Mouse (Mus musculus) megakaryocyte, embryonic 14.5 days (primary cell): Measurements from ENCODE around the gene Anapc4. TPM values are rescaled to one million over a fixed set of nuclear protein-coding genes. Genes with fewer than 3 reads are reported as not detected.
A peak's percentile ranks its signal among the peaks of the same experiment; 100 is the strongest.

Experiments used
- H3K27me3 ChIP-seq: replicated peaks from 2 replicates; pipeline ENCODE3; 2012; ENCODE audit warnings: inconsistent platforms
- H3K36me3 ChIP-seq: replicated peaks from 2 replicates; pipeline ENCODE3; 2012; ENCODE audit warnings: low read length, inconsistent platforms, mixed read lengths
- H3K4me1 ChIP-seq: 2 replicates; pipeline ENCODE4 v1.6.1; 2012; ENCODE audit warnings: inconsistent platforms
- H3K4me3 ChIP-seq: replicated peaks from 2 replicates; pipeline ENCODE3; 2012; ENCODE audit warnings: moderate library complexity, mild to moderate bottlenecking, inconsistent platforms
- H3K9me3 ChIP-seq: 2 replicates; pipeline ENCODE4 v1.6.1; 2012; ENCODE audit warnings: inconsistent platforms
- FLI1 ChIP-seq: IDR thresholded peaks from 2 replicates; pipeline ENCODE4 v1.6.1; 2012; ENCODE audit warnings: low read length, inconsistent platforms, mixed read lengths
- GATA1 ChIP-seq: IDR thresholded peaks from 3 replicates; pipeline ENCODE4 v1.6.1; 2012; ENCODE audit warnings: mixed read lengths, low read length, inconsistent platforms, borderline replicate concordance
- polyA plus RNA-seq: library from polyadenylated mRNA; stranded (reverse); fragments of >175 nt; gene quantifications from 2 replicates; pipeline ENCODE4 v1.2.3, GENCODE M21; 2012; ENCODE audit warnings: low replicate concordance; ENCODE audit not compliant: insufficient read depth

The Anapc4 gene
- polyA plus RNA-seq, 1 experiment: 4.8 TPM

GRCm38 (mm10) chr5:52891949-52892835 lies 58.4 kb downstream of the Anapc4 start:
- TF ChIP-seq GATA1 (no peak), FLI1 (no peak)
- no peak overlapping the region for H3K4me3 ChIP-seq
- H3K27me3 ChIP-seq: peaks cover 23% of the 10 kb centered on the region
- peaks cover 15% of the 10 kb centered on the region; the same call in 1 of the 2 replicates for H3K9me3 ChIP-seq
- H3K36me3 ChIP-seq: no peaks in the 10 kb centered on the region
- H3K4me1 ChIP-seq: peaks cover 5% of the 10 kb centered on the region

GRCm38 (mm10) chr5:52893938-52894337 lies 60.1 kb downstream of the Anapc4 start:
- TF ChIP-seq GATA1 (no peak), FLI1 (no peak)
- Histone ChIP-seq H3K36me3 (no peaks in the 10 kb centered on the region), H3K4me3 (no peak overlapping the region), H3K4me1 (peaks cover 5% of the 10 kb centered on the region), H3K27me3 (peaks cover 14% of the 10 kb centered on the region), H3K9me3 (peaks cover 15% of the 10 kb centered on the region; the same call in 1 of the 2 replicates)

GRCm38 (mm10) chr5:52904246-52904645 lies 70.4 kb downstream of the Anapc4 start:
- TF ChIP-seq FLI1 (no peak), GATA1 (no peak)
- H3K27me3 ChIP-seq: no peaks in the 10 kb centered on the region
- peaks cover 10% of the 10 kb centered on the region; the same call in 1 of the 2 replicates for H3K9me3 ChIP-seq
- H3K4me1 ChIP-seq: no peaks in the 10 kb centered on the region
- H3K4me3 ChIP-seq: no peak overlapping the region
- no peaks in the 10 kb centered on the region for H3K36me3 ChIP-seq

- TF ChIP-seq GATA1 (no peak), FLI1 (no peak)
- Histone ChIP-seq H3K27me3 (no peaks in the 10 kb centered on the region), H3K9me3 (peaks cover 10% of the 10 kb centered on the region; the same call in 1 of the 2 replicates), H3K4me3 (no peak overlapping the region), H3K36me3 (no peaks in the 10 kb centered on the region), H3K4me1 (no peaks in the 10 kb centered on the region)
These were observed 70.9 kb downstream of the Anapc4 start for GRCm38 (mm10) chr5:52904671-52905070.

- H3K4me3 ChIP-seq: no peak overlapping the region
- H3K36me3 ChIP-seq: no peaks in the 10 kb centered on the region
- TF ChIP-seq FLI1 (no peak), GATA1 (no peak)
- H3K27me3 ChIP-seq: no peaks in the 10 kb centered on the region
- peaks cover 7% of the 10 kb centered on the region for H3K4me1 ChIP-seq
- peaks cover 10% of the 10 kb centered on the region; the same call in 1 of the 2 replicates for H3K9me3 ChIP-seq
These were observed 74.4 kb downstream of the Anapc4 start for GRCm38 (mm10) chr5:52908246-52908645.

- H3K36me3 ChIP-seq: no peaks in the 10 kb centered on the region
- H3K27me3 ChIP-seq: no peaks in the 10 kb centered on the region
- peak overlapping the region; percentile 82 for H3K4me3 ChIP-seq
- TF ChIP-seq GATA1 (no peak), FLI1 (no peak)
- peaks cover 10% of the 10 kb centered on the region; the same call in 1 of the 2 replicates for H3K9me3 ChIP-seq
- H3K4me1 ChIP-seq: peaks cover 7% of the 10 kb centered on the region
These were observed 76.4 kb downstream of the Anapc4 start for GRCm38 (mm10) chr5:52910159-52910591.

GRCm38 (mm10) chr5:52911286-52911870 lies 77.6 kb downstream of the Anapc4 start:
- H3K4me3 ChIP-seq: no peak overlapping the region
- H3K9me3 ChIP-seq: peaks cover 5% of the 10 kb centered on the region; the same call in 1 of the 2 replicates
- H3K36me3 ChIP-seq: no peaks in the 10 kb centered on the region
- peaks cover 2% of the 10 kb centered on the region for H3K27me3 ChIP-seq
- H3K4me1 ChIP-seq: peaks cover 7% of the 10 kb centered on the region
- TF ChIP-seq FLI1: no peak
- TF ChIP-seq GATA1: no peak

- peaks cover 2% of the 10 kb centered on the region for H3K27me3 ChIP-seq
- no peak overlapping the region for H3K4me3 ChIP-seq
- H3K36me3 ChIP-seq: no peaks in the 10 kb centered on the region
- H3K4me1 ChIP-seq: peaks cover 7% of the 10 kb centered on the region
- no peak for TF ChIP-seq GATA1
- TF ChIP-seq FLI1: no peak
- H3K9me3 ChIP-seq: no peaks in the 10 kb centered on the region
These were observed 79.9 kb downstream of the Anapc4 start for GRCm38 (mm10) chr5:52913711-52914110.

GRCm38 (mm10) chr5:52916186-52916585 lies 82.4 kb downstream of the Anapc4 start:
- H3K4me3 ChIP-seq: no peak overlapping the region
- no peaks in the 10 kb centered on the region for H3K9me3 ChIP-seq
- H3K27me3 ChIP-seq: peaks cover 2% of the 10 kb centered on the region
- no peak for TF ChIP-seq GATA1
- TF ChIP-seq FLI1: no peak
- no peaks in the 10 kb centered on the region for H3K36me3 ChIP-seq
- H3K4me1 ChIP-seq: no peaks in the 10 kb centered on the region

Other genes with a start within 250 kb of the Anapc4 start
- gene Sepsecs, start 164.3 kb upstream of the Anapc4 start, polyA plus RNA-seq: 0.46 TPM in 1 of 2 replicates, not detected in the other
- gene Pi4k2b, start 92.4 kb upstream of the Anapc4 start, polyA plus RNA-seq: 22.6 and 36.0 TPM in 2 replicates
- gene Zcchc4, start 58.6 kb upstream of the Anapc4 start, polyA plus RNA-seq: 1.9 TPM in 1 of 2 replicates, not detected in the other
- not detected in 2 replicates for gene Slc34a2, start 204.1 kb downstream of the Anapc4 start, polyA plus RNA-seq